Comparison of ENCODE assay signal across 24 mouse cellular contexts in genomic region chr5:45075195-45075594, GRCm38 (mm10).
DNase-seq lines count a peak whose midpoint lies in the region; ATAC-seq and TF ChIP-seq lines count a peak whose summit lies in the region.
"Had no signal": no experiment of that assay in that cellular context is flagged by ENCODE, and none has a peak within 500 bp of the region (broad histone marks: within the 10 kb centered on the region; RNA-seq: fewer than 3 reads in every experiment).

No protein-coding gene starts in this region.

- no peak overlapping the region for H3K4me3 ChIP-seq in MEL (ENCODE audit: control insufficient read depth in 1 of 2, insufficient read depth in 1 of 2, low read depth in 2 of 2, low read length in 2 of 2)
- no peak overlapping the region for H3K4me3 ChIP-seq in forebrain, embryonic 13.5 days
- no peak overlapping the region for H3K4me3 ChIP-seq in heart, embryonic 10.5 days
- H3K4me3 ChIP-seq: embryonic facial prominence, embryonic 10.5 days; embryonic facial prominence, embryonic 12.5 days; forebrain, embryonic 10.5 days; forebrain, embryonic 12.5 days; forebrain, embryonic 15.5 days had no signal

- peaks cover 20 to 31% of the 10 kb centered on the region in 2 experiments for H3K4me1 ChIP-seq in MEL (ENCODE audit: control insufficient read depth in 1 of 2, insufficient read depth in 2 of 2, low read length in 2 of 2)
- no peaks in the 10 kb centered on the region for H3K4me1 ChIP-seq in forebrain, embryonic 13.5 days
- no peaks in the 10 kb centered on the region for H3K4me1 ChIP-seq in heart, embryonic 10.5 days
- H3K4me1 ChIP-seq: embryonic facial prominence, embryonic 10.5 days; embryonic facial prominence, embryonic 12.5 days; forebrain, embryonic 10.5 days; forebrain, embryonic 12.5 days; forebrain, embryonic 15.5 days had no signal

- TF ChIP-seq EP300 in MEL (IDR thresholded peaks at IDR 0.05; ENCODE audit: low read depth in 1 of 2, low read length in 2 of 2), result peak; percentile 93 to 97

- no peaks in the 10 kb centered on the region for H3K79me2 ChIP-seq in MEL (ENCODE audit: control insufficient read depth, insufficient read depth, low read length, poor library complexity)

- TF ChIP-seq CTCF in MEL (IDR thresholded peaks at IDR 0.05 in 2 of 3, conservative IDR thresholded peaks at IDR 0.05 in 1 of 3; ENCODE audit: control insufficient read depth in 1 of 3, insufficient read depth in 1 of 3, low read depth in 2 of 3, low read length in 3 of 3, poor library complexity in 1 of 3, severe bottlenecking in 1 of 3), result no peak

- H3K27me3 ChIP-seq in MEL (ENCODE audit: control insufficient read depth in 1 of 2, insufficient read depth in 2 of 2, low read length in 2 of 2), result no peaks in the 10 kb centered on the region
- no peaks in the 10 kb centered on the region for H3K27me3 ChIP-seq in forebrain, embryonic 13.5 days
- no peaks in the 10 kb centered on the region for H3K27me3 ChIP-seq in heart, embryonic 10.5 days (ENCODE audit: insufficient read depth, poor library complexity, severe bottlenecking)
- H3K27me3 ChIP-seq: CH12.LX; embryonic facial prominence, embryonic 12.5 days; forebrain, embryonic 12.5 days; forebrain, embryonic 15.5 days had no signal

- no peaks in the 10 kb centered on the region for H3K9me3 ChIP-seq in MEL (replicated peaks; ENCODE audit: insufficient read depth, low read length)
- no peaks in the 10 kb centered on the region for H3K9me3 ChIP-seq in forebrain, embryonic 13.5 days (replicated peaks)
- H3K9me3 ChIP-seq in heart, embryonic 10.5 days, result no peaks in the 10 kb centered on the region
- H3K9me3 ChIP-seq: embryonic facial prominence, embryonic 10.5 days; embryonic facial prominence, embryonic 12.5 days; forebrain, embryonic 10.5 days; forebrain, embryonic 12.5 days; forebrain, embryonic 15.5 days; G1E had no signal

- ATAC-seq in megakaryocyte progenitor cell, adult 5-6 weeks (replicated peaks; ENCODE audit: poor library complexity), result peak; percentile 84
- ATAC-seq in forebrain, embryonic 13.5 days, result no peak
- ATAC-seq: CD4-positive, CD25-positive, alpha-beta regulatory T cell, adult 4 months; forebrain, embryonic 15.5 days; forebrain, postnatal 0 days had no signal

- H3K4me2 ChIP-seq in forebrain, embryonic 13.5 days, result no peak overlapping the region
- H3K4me2 ChIP-seq: embryonic facial prominence, embryonic 12.5 days; forebrain, embryonic 12.5 days; forebrain, embryonic 15.5 days had no signal

- DNase-seq in 416B (ENCODE audit: low read depth), result peak; percentile 78
- DNase-seq in MEL (ENCODE audit: low read depth, low spot score), result peak; percentile 73
- no peak for DNase-seq in heart, embryonic 10.5 days (ENCODE audit: low spot score)
- no peak for DNase-seq in gastrocnemius, postnatal 4 days (ENCODE audit: low spot score in 2 of 2)
- DNase-seq: adrenal gland, adult 2 months; adrenal gland, postnatal 10 days; adrenal gland, postnatal 25 days; cerebellum, adult 11 months; cerebellum, adult 18-20 months; cerebellum, adult 8-10 months; cerebellum, adult 9-11 months; cerebellum, postnatal 14 days; cerebellum, postnatal 36 days; forebrain, postnatal 0 days had no signal

- peak overlapping the region; percentile 55 for H3K27ac ChIP-seq in MEL (ENCODE audit: control insufficient read depth, low read depth, low read length)
- H3K27ac ChIP-seq in forebrain, embryonic 13.5 days, result no peak overlapping the region
- no peak overlapping the region for H3K27ac ChIP-seq in heart, embryonic 10.5 days
- H3K27ac ChIP-seq: embryonic facial prominence, embryonic 10.5 days; embryonic facial prominence, embryonic 12.5 days; forebrain, embryonic 10.5 days; forebrain, embryonic 12.5 days; forebrain, embryonic 15.5 days had no signal

- no peak overlapping the region for H3K9ac ChIP-seq in MEL (ENCODE audit: control insufficient read depth, low read depth, low read length, poor library complexity, severe bottlenecking)
- no peak overlapping the region for H3K9ac ChIP-seq in forebrain, embryonic 13.5 days
- H3K9ac ChIP-seq: embryonic facial prominence, embryonic 12.5 days; forebrain, embryonic 12.5 days; forebrain, embryonic 15.5 days; forebrain, postnatal 0 days had no signal

- peaks cover 0 to 30% of the 10 kb centered on the region in 2 experiments; a peak in 2 of 4 replicates for H3K36me3 ChIP-seq in MEL (ENCODE audit: control insufficient read depth in 1 of 2, insufficient read depth in 2 of 2, low read length in 2 of 2)
- no peaks in the 10 kb centered on the region for H3K36me3 ChIP-seq in forebrain, embryonic 13.5 days (ENCODE audit: poor library complexity, severe bottlenecking)
- no peaks in the 10 kb centered on the region for H3K36me3 ChIP-seq in heart, embryonic 10.5 days
- H3K36me3 ChIP-seq: embryonic facial prominence, embryonic 10.5 days; embryonic facial prominence, embryonic 12.5 days; forebrain, embryonic 10.5 days; forebrain, embryonic 12.5 days; forebrain, embryonic 15.5 days; G1E had no signal

- TF ChIP-seq RAD21 in MEL (IDR thresholded peaks at IDR 0.05; ENCODE audit: low read depth, low read length), result no peak

- no peak for TF ChIP-seq POLR2A in MEL (IDR thresholded peaks at IDR 0.05; ENCODE audit: control insufficient read depth in 1 of 2, insufficient read depth in 1 of 2, low read depth in 1 of 2, low read length in 2 of 2, poor library complexity in 1 of 2)

TF ChIP-seq in MEL, 35 proteins besides CTCF, POLR2A, EP300 and RAD21:
- TF ChIP-seq TCF12 (IDR thresholded peaks at IDR 0.05; ENCODE audit: low read depth, low read length), result peak; percentile 97
- peak; percentile 86; the same call in 1 of the 2 replicates for TF ChIP-seq BHLHE40 (IDR thresholded peaks at IDR 0.05; ENCODE audit: borderline replicate concordance, low read depth, low read length)
- no peak for TF ChIP-seq SMC3 (IDR thresholded peaks at IDR 0.05; ENCODE audit: low read depth, low read length)
- no peak for TF ChIP-seq POLR2AphosphoS2 (IDR thresholded peaks at IDR 0.05; ENCODE audit: low read length)
- no peak for TF ChIP-seq USF2 (IDR thresholded peaks at IDR 0.05; ENCODE audit: borderline replicate concordance in 1 of 2, insufficient read depth in 1 of 2, low read depth in 1 of 2, low read length in 2 of 2)
- no peak for TF ChIP-seq NRF1 (IDR thresholded peaks at IDR 0.05; ENCODE audit: insufficient read depth, low read depth, low read length, poor library complexity, severe bottlenecking)
- peak; percentile 80 for TF ChIP-seq MYB (IDR thresholded peaks at IDR 0.05; ENCODE audit: low read depth, low read length)
- no peak for TF ChIP-seq ELF1 (IDR thresholded peaks at IDR 0.05; ENCODE audit: low read depth, low read length)
- no peak for TF ChIP-seq TBP (IDR thresholded peaks at IDR 0.05; ENCODE audit: low read depth, low read length)
- 0 out of 2 replicates have a peak, but pooled peaks have one; percentile 36 for TF ChIP-seq GABPA (IDR thresholded peaks at IDR 0.05; ENCODE audit: low read depth, low read length)
- no peak; the same call in 1 of the 2 replicates for TF ChIP-seq KAT2A (conservative IDR thresholded peaks at IDR 0.05; ENCODE audit: low read depth, low read length)
- TF ChIP-seq RCOR1 (IDR thresholded peaks at IDR 0.05; ENCODE audit: low read depth, low read length), result peak; percentile 97
- no peak; the same call in 1 of the 2 replicates for TF ChIP-seq CHD2 (IDR thresholded peaks at IDR 0.05; ENCODE audit: low read length)
- peak; percentile 91 for TF ChIP-seq MAX (IDR thresholded peaks at IDR 0.05; ENCODE audit: low read length)
- TF ChIP-seq ETS1 (IDR thresholded peaks at IDR 0.05; ENCODE audit: low read depth, low read length), result peak; percentile 95
- peak; percentile 42; the same call in 1 of the 2 replicates for TF ChIP-seq MEF2A (IDR thresholded peaks at IDR 0.05; ENCODE audit: extremely low read depth, insufficient replicate concordance, low read depth, low read length, poor library complexity, severe bottlenecking)
- no peak for TF ChIP-seq ZNF384 (IDR thresholded peaks at IDR 0.05; ENCODE audit: low read depth, low read length)
- peak; percentile 81; the same call in 1 of the 2 replicates for TF ChIP-seq MXI1 (IDR thresholded peaks at IDR 0.05; ENCODE audit: low read depth, low read length)
- peak; percentile 64 for TF ChIP-seq TAL1 (IDR thresholded peaks at IDR 0.05; ENCODE audit: low read length)
- TF ChIP-seq POLR2AphosphoS5 (IDR thresholded peaks at IDR 0.05; ENCODE audit: borderline replicate concordance, low read depth, low read length), result no peak
- TF ChIP-seq MAZ (IDR thresholded peaks at IDR 0.05; ENCODE audit: low read depth, low read length), result no peak
- 0 out of 2 replicates have a peak, but pooled peaks have one; percentile 63 for TF ChIP-seq MAFK (IDR thresholded peaks at IDR 0.05; ENCODE audit: borderline replicate concordance, low read depth, low read length)
- TF ChIP-seq JUND (IDR thresholded peaks at IDR 0.05; ENCODE audit: low read depth, low read length), result 0 out of 2 replicates have a peak, but pooled peaks have one; percentile 36
- TF ChIP-seq NELFE (IDR thresholded peaks at IDR 0.05; ENCODE audit: low read depth, low read length), result no peak
- no peak for TF ChIP-seq HCFC1 (IDR thresholded peaks at IDR 0.05; ENCODE audit: low read depth, low read length)
- peak; percentile 85 for TF ChIP-seq MYC (IDR thresholded peaks at IDR 0.05; ENCODE audit: low read depth, low read length)
- peak; percentile 92 for TF ChIP-seq GATA1 (IDR thresholded peaks at IDR 0.05; ENCODE audit: low read depth, low read length)
- TF ChIP-seq ZKSCAN1 (IDR thresholded peaks at IDR 0.05; ENCODE audit: low read depth, low read length), result no peak; the same call in 1 of the 2 replicates
- no peak for TF ChIP-seq E2F4 (IDR thresholded peaks at IDR 0.05; ENCODE audit: borderline replicate concordance, low read depth, low read length)
- TF ChIP-seq ZMIZ1 (IDR thresholded peaks at IDR 0.05; ENCODE audit: low read depth, low read length), result no peak
- no peak for TF ChIP-seq ZC3H11A (IDR thresholded peaks at IDR 0.05; ENCODE audit: low read depth, low read length)
- TF ChIP-seq USF1 (IDR thresholded peaks at IDR 0.05; ENCODE audit: low read depth, low read length), result peak; percentile 89
- TF ChIP-seq SIN3A (IDR thresholded peaks at IDR 0.05; ENCODE audit: low read length), result peak; percentile 72
- TF ChIP-seq CHD1 (IDR thresholded peaks at IDR 0.05; ENCODE audit: low read depth, low read length), result no peak
- TF ChIP-seq UBTF (IDR thresholded peaks at IDR 0.05; ENCODE audit: borderline replicate concordance, insufficient read depth, low read depth, low read length), result no peak
TF ChIP-seq in MEL: peak in this region for 16.

Comparison
In these comparisons a context has a peak if more than half of its experiments do, and no peak if none do; other contexts are left out.
1. DNase-seq: peak in 416B (single experiment) and MEL (single experiment); none in heart, embryonic 10.5 days (single experiment) and gastrocnemius, postnatal 4 days (0 of 2).